ENCODE assay signal across 18 mouse cellular contexts in genomic region chr8:94987553-94987952, GRCm38 (mm10). TPM values are rescaled to one million over a fixed set of nuclear protein-coding genes. Genes with fewer than 3 reads are reported as not detected.
DNase-seq lines count a peak whose midpoint lies in the region; ATAC-seq lines count a peak whose summit lies in the region.
"Had no signal": no experiment of that assay in that cellular context is flagged by ENCODE, and none has a peak within 500 bp of the region (broad histone marks: within the 10 kb centered on the region; RNA-seq: fewer than 3 reads in every experiment).

No protein-coding gene starts in this region.

- 0 out of 2 replicates have a peak overlapping the region, but pooled peaks have one; percentile 39 for H3K9ac ChIP-seq in heart, embryonic 16.5 days (ENCODE audit: low read length)
- no peak overlapping the region for H3K9ac ChIP-seq in heart, embryonic 11.5 days (ENCODE audit: low read depth, low read length)
- H3K9ac ChIP-seq in midbrain, embryonic 14.5 days (replicated peaks; ENCODE audit: low read length) = no peak overlapping the region
- H3K9ac ChIP-seq in midbrain, embryonic 16.5 days (ENCODE audit: low read depth, low read length) = no peak overlapping the region
- H3K9ac ChIP-seq in liver, embryonic 12.5 days = peak overlapping the region; percentile 96
- H3K9ac ChIP-seq: hindbrain, embryonic 14.5 days had no signal

- 48% methylated on average over 7 of the region's 7 CpGs for WGBS in heart, embryonic 16.5 days
- WGBS in heart, embryonic 11.5 days (ENCODE audit: insufficient replicate concordance) = 58% methylated on average over 7 of the region's 7 CpGs
- WGBS in midbrain, embryonic 14.5 days = 85% methylated on average over 7 of the region's 7 CpGs
- WGBS in midbrain, embryonic 16.5 days = 83% methylated on average over 7 of the region's 7 CpGs
- 15% methylated on average over 7 of the region's 7 CpGs for whole genome bisulfite sequencing in liver, embryonic 12.5 days (ENCODE audit: insufficient replicate concordance)

- H3K27ac ChIP-seq in heart, embryonic 16.5 days (ENCODE audit: low read length) = no peak overlapping the region
- no peak overlapping the region for H3K27ac ChIP-seq in heart, embryonic 11.5 days (ENCODE audit: low read depth, low read length)
- 0 out of 2 replicates have a peak overlapping the region, but pooled peaks have one; percentile 13 for H3K27ac ChIP-seq in midbrain, embryonic 14.5 days (replicated peaks; ENCODE audit: low read depth, low read length)
- no peak overlapping the region for H3K27ac ChIP-seq in midbrain, embryonic 16.5 days (ENCODE audit: low read length)
- H3K27ac ChIP-seq in liver, embryonic 12.5 days = peak overlapping the region; percentile 98
- H3K27ac ChIP-seq: hindbrain, embryonic 14.5 days had no signal

- ATAC-seq in heart, embryonic 16.5 days (replicated peaks; ENCODE audit: extremely low read depth, insufficient read depth, low FRiP score) = no peak
- ATAC-seq in heart, embryonic 11.5 days (replicated peaks; ENCODE audit: insufficient number of reproducible peaks, low FRiP score, low TSS enrichment) = no peak
- no peak for ATAC-seq in midbrain, embryonic 14.5 days (ENCODE audit: low FRiP score, low TSS enrichment)
- ATAC-seq in midbrain, embryonic 16.5 days = no peak
- ATAC-seq in liver, embryonic 12.5 days = no peak
- peak; percentile 17 for ATAC-seq in megakaryocyte-erythroid progenitor cell, adult 5-6 weeks (replicated peaks; ENCODE audit: low FRiP score, low TSS enrichment, poor library complexity, severe bottlenecking)
- ATAC-seq: lung, postnatal 0 days had no signal

- no peaks in the 10 kb centered on the region for H3K9me3 ChIP-seq in heart, embryonic 16.5 days (replicated peaks; ENCODE audit: control insufficient read depth, low read length)
- H3K9me3 ChIP-seq in heart, embryonic 11.5 days (replicated peaks; ENCODE audit: control insufficient read depth, low read length) = no peaks in the 10 kb centered on the region
- no peaks in the 10 kb centered on the region for H3K9me3 ChIP-seq in midbrain, embryonic 14.5 days (ENCODE audit: control insufficient read depth, low read length)
- H3K9me3 ChIP-seq in midbrain, embryonic 16.5 days (replicated peaks; ENCODE audit: control insufficient read depth, low read length, poor library complexity, severe bottlenecking) = no peaks in the 10 kb centered on the region
- no peaks in the 10 kb centered on the region for H3K9me3 ChIP-seq in liver, embryonic 12.5 days (replicated peaks)

- no peaks in the 10 kb centered on the region for H3K27me3 ChIP-seq in heart, embryonic 16.5 days (ENCODE audit: control insufficient read depth, insufficient read depth, low read length)
- no peaks in the 10 kb centered on the region for H3K27me3 ChIP-seq in heart, embryonic 11.5 days (ENCODE audit: control insufficient read depth, insufficient read depth, low read length)
- H3K27me3 ChIP-seq in midbrain, embryonic 14.5 days (ENCODE audit: control insufficient read depth, insufficient read depth, low read length) = no peaks in the 10 kb centered on the region
- no peaks in the 10 kb centered on the region for H3K27me3 ChIP-seq in midbrain, embryonic 16.5 days (ENCODE audit: control insufficient read depth, insufficient read depth, low read depth, low read length)
- H3K27me3 ChIP-seq in liver, embryonic 12.5 days (replicated peaks) = no peaks in the 10 kb centered on the region

- H3K4me2 ChIP-seq in heart, embryonic 16.5 days (ENCODE audit: low read depth, low read length) = peak overlapping the region; percentile 42; the same call in 1 of the 2 replicates
- no peak overlapping the region for H3K4me2 ChIP-seq in heart, embryonic 11.5 days
- no peak overlapping the region for H3K4me2 ChIP-seq in midbrain, embryonic 14.5 days (ENCODE audit: low read length)
- no peak overlapping the region for H3K4me2 ChIP-seq in midbrain, embryonic 16.5 days (ENCODE audit: low read length)
- H3K4me2 ChIP-seq in liver, embryonic 12.5 days = peak overlapping the region; percentile 92

- no peak overlapping the region for H3K4me3 ChIP-seq in heart, embryonic 16.5 days (ENCODE audit: low read length)
- H3K4me3 ChIP-seq in heart, embryonic 11.5 days (ENCODE audit: low read depth, low read length) = no peak overlapping the region
- H3K4me3 ChIP-seq in midbrain, embryonic 14.5 days (replicated peaks; ENCODE audit: low read depth, low read length) = no peak overlapping the region
- no peak overlapping the region for H3K4me3 ChIP-seq in midbrain, embryonic 16.5 days (ENCODE audit: low read depth, low read length)
- H3K4me3 ChIP-seq in liver, embryonic 12.5 days = peak overlapping the region; percentile 86
- H3K4me3 ChIP-seq: myocyte had no signal

- H3K36me3 ChIP-seq in heart, embryonic 16.5 days (ENCODE audit: control insufficient read depth, insufficient read depth) = no peaks in the 10 kb centered on the region
- no peaks in the 10 kb centered on the region for H3K36me3 ChIP-seq in heart, embryonic 11.5 days (ENCODE audit: control insufficient read depth, insufficient read depth, low read length)
- H3K36me3 ChIP-seq in midbrain, embryonic 14.5 days (ENCODE audit: control insufficient read depth, insufficient read depth, low read length) = no peaks in the 10 kb centered on the region
- H3K36me3 ChIP-seq in midbrain, embryonic 16.5 days (ENCODE audit: control insufficient read depth, insufficient read depth, low read length) = no peaks in the 10 kb centered on the region
- H3K36me3 ChIP-seq in liver, embryonic 12.5 days = peaks cover 55% of the 10 kb centered on the region

- DNase-seq in midbrain, embryonic 14.5 days = no peak
- DNase-seq in urinary bladder, postnatal 36 days (ENCODE audit: low spot score in 2 of 2) = no peak
- DNase-seq: adrenal gland, postnatal 10 days; embryo, embryonic 11 days; gastrocnemius, postnatal 25 days; kidney, adult 11 months; layer of hippocampus, postnatal 36 days; retina, postnatal 1 day; thymus, adult 2 months had no signal

- H3K4me1 ChIP-seq in heart, embryonic 16.5 days (ENCODE audit: control insufficient read depth, insufficient read depth, low read length) = peaks cover 48% of the 10 kb centered on the region
- H3K4me1 ChIP-seq in heart, embryonic 11.5 days (ENCODE audit: control insufficient read depth, insufficient read depth, low read length) = peaks cover 34% of the 10 kb centered on the region
- H3K4me1 ChIP-seq in midbrain, embryonic 14.5 days (ENCODE audit: control insufficient read depth, insufficient read depth, low read length) = peaks cover 58% of the 10 kb centered on the region
- H3K4me1 ChIP-seq in midbrain, embryonic 16.5 days (ENCODE audit: control insufficient read depth, insufficient read depth, low read length) = peaks cover 35% of the 10 kb centered on the region
- peaks cover 83% of the 10 kb centered on the region for H3K4me1 ChIP-seq in liver, embryonic 12.5 days

RNA-seq across cellular contexts. Expression of gene Adgrg1, which starts 13.0 kb away (rescaled TPM):
- 12.0 and 18.0 TPM in 2 replicates for polyA plus RNA-seq in heart, embryonic 16.5 days (2015; fragmentation: Nextera tagmentation; extraction: Ambion mirVana)
- 6.4 and 7.5 TPM in 2 replicates for polyA plus RNA-seq in heart, embryonic 11.5 days (2014; fragmentation: Nextera tagmentation; extraction: Ambion mirVana)
- polyA plus RNA-seq in midbrain, embryonic 14.5 days (2014; fragmentation: Nextera tagmentation; extraction: Ambion mirVana) = 112 and 165 TPM in 2 replicates
- 147 and 153 TPM in 2 replicates for polyA plus RNA-seq in midbrain, embryonic 16.5 days (2015; fragmentation: Nextera tagmentation; extraction: Ambion mirVana)
- polyA plus RNA-seq in liver, embryonic 12.5 days (2016; fragmentation: Nextera tagmentation; extraction: Ambion mirVana) = 78.5 and 80.9 TPM in 2 replicates
- total RNA-seq in megakaryocyte-erythroid progenitor cell, adult 5-6 weeks (2014; fragmentation: Nextera tagmentation) = 150 and 156 TPM in 2 replicates
- 85.4 and 123 TPM in 2 replicates for total RNA-seq in megakaryocyte-erythroid progenitor cell, adult 5-6 weeks (2017)

RNA-seq across cellular contexts. Expression of gene Adgrg3, which starts 29.9 kb away (rescaled TPM):
- 4.9 and 5.2 TPM in 2 replicates for polyA plus RNA-seq in heart, embryonic 16.5 days (2015; fragmentation: Nextera tagmentation; extraction: Ambion mirVana)
- 2.0 and 4.5 TPM in 2 replicates for polyA plus RNA-seq in heart, embryonic 11.5 days (2014; fragmentation: Nextera tagmentation; extraction: Ambion mirVana)
- polyA plus RNA-seq in midbrain, embryonic 14.5 days (2014; fragmentation: Nextera tagmentation; extraction: Ambion mirVana) = 0.24 and 1.3 TPM in 2 replicates
- 0.56 and 0.64 TPM in 2 replicates for polyA plus RNA-seq in midbrain, embryonic 16.5 days (2015; fragmentation: Nextera tagmentation; extraction: Ambion mirVana)
- polyA plus RNA-seq in liver, embryonic 12.5 days (2016; fragmentation: Nextera tagmentation; extraction: Ambion mirVana) = 7.9 and 8.7 TPM in 2 replicates
- 30.9 and 44.1 TPM in 2 replicates for total RNA-seq in megakaryocyte-erythroid progenitor cell, adult 5-6 weeks (2014; fragmentation: Nextera tagmentation)
- total RNA-seq in megakaryocyte-erythroid progenitor cell, adult 5-6 weeks (2017) = 20.4 and 46.4 TPM in 2 replicates
- total RNA-seq: MEL had no signal

Comparison
In these comparisons a context has a peak if more than half of its experiments do, and no peak if none do; other contexts are left out.
1. H3K27ac ChIP-seq: peak in midbrain, embryonic 14.5 days (single experiment) and liver, embryonic 12.5 days (single experiment); none in heart, embryonic 16.5 days (single experiment), heart, embryonic 11.5 days (single experiment) and midbrain, embryonic 16.5 days (single experiment).
2. H3K4me2 ChIP-seq: peak in heart, embryonic 16.5 days (single experiment) and liver, embryonic 12.5 days (single experiment); none in heart, embryonic 11.5 days (single experiment), midbrain, embryonic 14.5 days (single experiment) and midbrain, embryonic 16.5 days (single experiment).
3. H3K9ac ChIP-seq: peak in heart, embryonic 16.5 days (single experiment) and liver, embryonic 12.5 days (single experiment); none in heart, embryonic 11.5 days (single experiment), midbrain, embryonic 14.5 days (single experiment) and midbrain, embryonic 16.5 days (single experiment).